Mouse (Mus musculus) small intestine, adult 2 months (tissue): ENCODE measurements around the gene Negr1. TPM values are rescaled to one million over a fixed set of nuclear protein-coding genes. Genes with fewer than 3 reads are reported as not detected.

Source experiments
- H3K27ac ChIP-seq: fragments of 200-500 bp; 2 replicates; pipeline ENCODE4 v1.5.1; 2012; ENCODE audit warnings: low read depth, low read length, control low read depth, inconsistent platforms; ENCODE audit not compliant: insufficient read depth
- H3K27me3 ChIP-seq: fragments of 200-500 bp; 2 replicates; pipeline ENCODE4 v1.6.1; 2012; ENCODE audit warnings: mild to moderate bottlenecking, moderate library complexity, low read length, inconsistent platforms; ENCODE audit not compliant: control insufficient read depth, insufficient read depth
- H3K36me3 ChIP-seq: fragments of 200-500 bp; 2 replicates; pipeline ENCODE4 v1.6.1; 2012; ENCODE audit warnings: mild to moderate bottlenecking, low read length, control low read depth, inconsistent platforms; ENCODE audit not compliant: control insufficient read depth, insufficient read depth
- H3K4me1 ChIP-seq: fragments of 200-500 bp; 2 replicates; pipeline ENCODE4 v1.6.1; 2012; ENCODE audit warnings: low read length, inconsistent platforms, mixed read lengths; ENCODE audit not compliant: control insufficient read depth, insufficient read depth, insufficient read length
- H3K4me3 ChIP-seq: fragments of 200-500 bp; 2 replicates; pipeline ENCODE4 v1.5.1; 2012; ENCODE audit warnings: low read depth, mild to moderate bottlenecking, control low read depth, inconsistent platforms, low read length, moderate library complexity
- CTCF ChIP-seq: fragments of 200-500 bp; IDR thresholded peaks from 2 replicates; pipeline ENCODE4 v1.5.1; 2012; ENCODE audit warnings: low read depth, mild to moderate bottlenecking, control low read depth, inconsistent platforms, low read length, moderate library complexity, mixed read lengths; ENCODE audit not compliant: insufficient replicate concordance, insufficient read length; ENCODE audit errors: extremely low read depth
- POLR2A ChIP-seq: fragments of 200-500 bp; IDR thresholded peaks from 2 replicates; pipeline ENCODE4 v1.6.1; 2012; ENCODE audit warnings: low read depth, mild to moderate bottlenecking, control low read depth, inconsistent platforms, low read length, moderate library complexity
- WGBS: fragments of 180-500 bp; shearing (Covaris S2); methylation state at CpG from one replicate; pipeline ENCODE4 v1.1.7; 2018; 5-methylcytosine and 5-hydroxymethylcytosine counted together
- polyA plus RNA-seq: library from polyadenylated mRNA; depleted of rRNA; stranded (reverse); fragments of >200 nt; gene quantifications from 2 replicates; pipeline ENCODE4 v1.2.3, GENCODE M21; 2012

The Negr1 gene
- polyA plus RNA-seq, 1 experiment, result 0.35 TPM

GRCm38 (mm10) chr3:157215937-157216719 lies 654.5 kb downstream of the Negr1 start:
- no peaks in the 10 kb centered on the region for H3K27me3 ChIP-seq
- no peak overlapping the region for H3K27ac ChIP-seq
- no peaks in the 10 kb centered on the region for H3K4me1 ChIP-seq
- no peak overlapping the region for H3K4me3 ChIP-seq
- TF ChIP-seq POLR2A (no peak), CTCF (no peak)
- 53% methylated on average over 5 of the region's 5 CpGs for WGBS
- H3K36me3 ChIP-seq, result no peaks in the 10 kb centered on the region

GRCm38 (mm10) chr3:157217794-157218193 lies 656.2 kb downstream of the Negr1 start:
- Histone ChIP-seq H3K27me3 (no peaks in the 10 kb centered on the region), H3K4me1 (no peaks in the 10 kb centered on the region), H3K27ac (no peak overlapping the region), H3K4me3 (no peak overlapping the region), H3K36me3 (no peaks in the 10 kb centered on the region)
- WGBS, result 45% methylated on average over 2 of the region's 2 CpGs
- TF ChIP-seq POLR2A (no peak), CTCF (no peak)

DNA sequence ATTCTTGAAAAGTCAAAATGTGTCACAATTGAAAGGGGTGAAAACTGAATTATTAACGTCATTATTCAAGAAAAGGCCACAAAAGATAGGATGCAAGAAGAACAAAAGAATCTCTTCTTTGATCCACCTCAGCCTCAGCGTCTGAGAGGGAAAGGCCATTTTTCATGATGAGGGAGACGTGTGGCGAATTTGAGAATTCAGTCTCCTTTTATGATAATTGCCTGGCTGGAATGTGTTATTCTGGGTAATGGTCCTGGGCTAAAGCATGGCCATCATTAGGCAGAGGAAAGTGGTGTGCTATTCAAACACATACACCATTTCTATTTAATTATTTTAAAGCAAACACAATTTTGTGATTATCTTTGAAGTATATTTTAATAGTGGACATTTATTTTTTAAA lies 663.3 kb downstream of the Negr1 start:
- H3K4me3 ChIP-seq, result no peak overlapping the region
- TF ChIP-seq CTCF (no peak), POLR2A (no peak)
- no peaks in the 10 kb centered on the region for H3K4me1 ChIP-seq
- no peak overlapping the region for H3K27ac ChIP-seq
- 78% methylated on average over 4 of the region's 4 CpGs for WGBS
- H3K36me3 ChIP-seq, result no peaks in the 10 kb centered on the region
- H3K27me3 ChIP-seq, result no peaks in the 10 kb centered on the region

GRCm38 (mm10) chr3:157232723-157233122 lies 671.1 kb downstream of the Negr1 start:
- Histone ChIP-seq H3K4me3 (no peak overlapping the region), H3K4me1 (no peaks in the 10 kb centered on the region), H3K27ac (no peak overlapping the region), H3K27me3 (no peaks in the 10 kb centered on the region), H3K36me3 (no peaks in the 10 kb centered on the region)
- TF ChIP-seq POLR2A (no peak), CTCF (no peak)
- WGBS, result 26% methylated on average over 5 of the region's 5 CpGs

- H3K27me3 ChIP-seq, result no peaks in the 10 kb centered on the region
- TF ChIP-seq POLR2A (no peak), CTCF (no peak)
- 86% methylated on average over 1 of the region's 1 CpGs for WGBS
- H3K36me3 ChIP-seq, result no peaks in the 10 kb centered on the region
- H3K4me3 ChIP-seq, result no peak overlapping the region
- H3K4me1 ChIP-seq, result no peaks in the 10 kb centered on the region
- no peak overlapping the region for H3K27ac ChIP-seq
Measured at GRCm38 (mm10) chr3:157240240-157240639, 678.6 kb downstream of the Negr1 start.

DNA sequence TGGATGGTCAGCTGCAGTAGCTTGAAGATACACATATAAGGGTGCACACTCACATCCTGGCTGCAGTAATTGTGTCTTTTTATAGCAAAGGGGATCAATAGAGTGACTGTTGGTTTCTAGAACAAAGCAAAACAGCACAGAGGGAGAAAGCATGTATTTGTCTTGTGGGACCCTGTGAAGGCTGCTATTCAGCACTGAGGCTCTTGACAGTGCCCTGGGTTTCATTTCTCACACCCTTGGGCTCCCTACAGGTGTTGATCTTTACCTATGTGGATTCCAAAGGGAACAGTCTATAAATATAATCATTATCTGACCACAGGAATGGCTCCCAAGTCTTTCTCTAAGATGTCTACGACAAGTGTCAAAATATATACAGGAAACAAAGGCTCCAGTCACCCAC lies 693.9 kb downstream of the Negr1 start:
- no peak overlapping the region for H3K4me3 ChIP-seq
- no peaks in the 10 kb centered on the region for H3K4me1 ChIP-seq
- 53% methylated on average over 1 of the region's 1 CpGs for WGBS
- TF ChIP-seq CTCF (no peak), POLR2A (no peak)
- H3K36me3 ChIP-seq, result no peaks in the 10 kb centered on the region
- no peak overlapping the region for H3K27ac ChIP-seq
- H3K27me3 ChIP-seq, result no peaks in the 10 kb centered on the region

DNA sequence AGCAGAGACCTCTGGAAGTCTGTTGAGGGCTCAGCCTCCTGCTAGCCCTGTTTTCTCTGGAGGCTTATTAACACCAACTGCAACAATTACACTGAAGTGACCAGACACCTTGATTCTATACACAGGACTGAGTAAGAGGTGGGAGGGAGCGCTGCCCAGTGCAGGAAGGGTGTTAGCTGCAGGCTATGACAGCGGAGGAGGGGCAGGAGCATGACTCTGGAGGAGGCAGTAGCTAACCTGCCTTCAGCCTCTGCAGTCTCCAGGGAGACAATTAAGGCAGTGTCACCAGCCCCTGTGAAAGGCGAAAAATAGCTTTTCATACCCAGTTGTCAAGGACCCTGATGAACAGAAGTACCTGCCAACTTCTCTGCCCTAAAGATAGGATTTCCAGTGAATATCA lies 694.3 kb downstream of the Negr1 start:
- H3K4me1 ChIP-seq, result no peaks in the 10 kb centered on the region
- WGBS, result 51% methylated on average over 3 of the region's 3 CpGs

More for the DNA sequence above, 694.3 kb downstream of the Negr1 start:
- Histone ChIP-seq H3K27me3 (no peaks in the 10 kb centered on the region), H3K4me3 (no peak overlapping the region), H3K36me3 (no peaks in the 10 kb centered on the region), H3K27ac (no peak overlapping the region)
- no peak for TF ChIP-seq POLR2A
- no peak for TF ChIP-seq CTCF
